Mouse (Mus musculus): ENCODE measurements around the gene Asic4. TPM values are rescaled to one million over a fixed set of nuclear protein-coding genes. Genes with fewer than 3 reads are reported as not detected.

The Asic4 gene
- total RNA-seq, 2 experiments from 2014 or later, result not detected

- DNase-seq (ENCODE audit: low spot score), result no peak
Measured at GRCm38 (mm10) chr1:75443247-75444024, 6.8 kb upstream of the Asic4 start.

- DNase-seq (ENCODE audit: low spot score), result no peak
Measured at GRCm38 (mm10) chr1:75444208-75444607, 6.0 kb upstream of the Asic4 start.

GRCm38 (mm10) chr1:75445141-75445701 is 5.0 kb upstream of the Asic4 start:
- no peak for DNase-seq (ENCODE audit: low spot score)

GRCm38 (mm10) chr1:75445751-75446611 is 4.3 kb upstream of the Asic4 start:
- DNase-seq (ENCODE audit: low spot score), result peak; percentile 80

- DNase-seq (ENCODE audit: low spot score), result no peak
Measured at GRCm38 (mm10) chr1:75446656-75447055, 3.6 kb upstream of the Asic4 start.

GRCm38 (mm10) chr1:75447265-75448051 is 2.8 kb upstream of the Asic4 start:
- DNase-seq (ENCODE audit: low spot score), result no peak

GRCm38 (mm10) chr1:75448052-75448431 is 2.2 kb upstream of the Asic4 start:
- no peak for DNase-seq (ENCODE audit: low spot score)

- no peak for DNase-seq (ENCODE audit: low spot score)
Measured at GRCm38 (mm10) chr1:75448937-75449336, 1.3 kb upstream of the Asic4 start.

- DNase-seq (ENCODE audit: low spot score), result no peak
Measured at GRCm38 (mm10) chr1:75449377-75450135, 680 bp upstream of the Asic4 start.

GRCm38 (mm10) chr1:75451900-75452299 is 1.7 kb downstream of the Asic4 start:
- no peak for DNase-seq (ENCODE audit: low spot score)

- no peak for DNase-seq (ENCODE audit: low spot score)
Measured at GRCm38 (mm10) chr1:75455433-75455832, 5.2 kb downstream of the Asic4 start.

- DNase-seq (ENCODE audit: low spot score), result no peak
Measured at GRCm38 (mm10) chr1:75455948-75456347, 5.7 kb downstream of the Asic4 start.

- no peak for DNase-seq (ENCODE audit: low spot score)
Measured at GRCm38 (mm10) chr1:75456746-75457564, 6.7 kb downstream of the Asic4 start.

- DNase-seq (ENCODE audit: low spot score), result no peak
Measured at GRCm38 (mm10) chr1:75457710-75458024, 7.4 kb downstream of the Asic4 start.

- peak; percentile 39 for DNase-seq (ENCODE audit: low spot score)
Measured at GRCm38 (mm10) chr1:75458025-75458788, 8.0 kb downstream of the Asic4 start.

GRCm38 (mm10) chr1:75458789-75459684 is 8.8 kb downstream of the Asic4 start:
- peak; percentile 66 for DNase-seq (ENCODE audit: low spot score)

- DNase-seq (ENCODE audit: low spot score), result no peak
Measured at GRCm38 (mm10) chr1:75460297-75460696, 10.1 kb downstream of the Asic4 start.

- DNase-seq (ENCODE audit: low spot score), result no peak
Measured at GRCm38 (mm10) chr1:75462636-75463035, 12.4 kb downstream of the Asic4 start.

All from gastrocnemius, adult 18-20 months (tissue).